Mouse (Mus musculus) heart, adult 2 months (tissue): Measurements from ENCODE around the gene Ptpn12. TPM values are rescaled to one million over a fixed set of nuclear protein-coding genes. Genes with fewer than 3 reads are reported as not detected.

ENCODE experiments used
- DNase-seq, 2 experiments: peaks; one replicate each; pipeline ENCODE4 v3.0.0; 2021
- H3K27ac ChIP-seq: fragments of 200-600 bp; 2 replicates; pipeline ENCODE4 v1.8.1; 2022
- H3K27me3 ChIP-seq: fragments of 200-500 bp; 2 replicates; pipeline ENCODE4 v1.6.1; 2012; ENCODE audit warnings: mild to moderate bottlenecking, low read length, inconsistent platforms, mixed read lengths; ENCODE audit not compliant: control insufficient read depth, insufficient read depth
- H3K36me3 ChIP-seq: fragments of 200-500 bp; 2 replicates; pipeline ENCODE4 v1.6.1; 2012; ENCODE audit warnings: low read length, inconsistent platforms; ENCODE audit not compliant: control insufficient read depth, insufficient read depth
- H3K4me1 ChIP-seq: fragments of 200-500 bp; 2 replicates; pipeline ENCODE4 v1.6.1; 2011; ENCODE audit warnings: low read length; ENCODE audit not compliant: control insufficient read depth, insufficient read depth
- H3K4me3 ChIP-seq: fragments of 200-600 bp; 2 replicates; pipeline ENCODE4 v1.8.1; 2022
- H3K79me2 ChIP-seq: fragments of 200-500 bp; replicated peaks from 2 replicates; pipeline ENCODE4 v1.6.1; 2012; ENCODE audit warnings: mild to moderate bottlenecking, inconsistent platforms, low read length, moderate library complexity, mixed read lengths; ENCODE audit not compliant: control insufficient read depth, insufficient read depth
- H3K9ac ChIP-seq: fragments of 200-500 bp; 2 replicates; pipeline ENCODE4 v1.6.1; 2012; ENCODE audit warnings: low read depth, mild to moderate bottlenecking, control low read depth, inconsistent platforms, low read length, mixed read lengths
- CTCF ChIP-seq: fragments of 200-600 bp; IDR thresholded peaks from 2 replicates; pipeline ENCODE4 v1.8.1; 2022; ENCODE audit warnings: antibody characterized with exemption, mild to moderate bottlenecking, moderate library complexity
- EP300 ChIP-seq: fragments of 200-500 bp; IDR thresholded peaks from 2 replicates; pipeline ENCODE4 v1.6.1; 2011; ENCODE audit warnings: low read depth, low read length, control low read depth; ENCODE audit not compliant: insufficient read depth
- POLR2A ChIP-seq: fragments of 200-500 bp; IDR thresholded peaks from 2 replicates; pipeline ENCODE4 v1.6.1; 2011; ENCODE audit warnings: mild to moderate bottlenecking, low read depth, low read length, control low read depth; ENCODE audit not compliant: insufficient read depth
- WGBS: fragments of 180-500 bp; shearing (Covaris S2); methylation state at CpG from one replicate; pipeline ENCODE4 v1.1.7; 2018; 5-methylcytosine and 5-hydroxymethylcytosine counted together
- intact Hi-C: fragments of 180-260 bp; cut with DNase I; formaldehyde crosslinking; loops from one replicate; pipeline ENCODE4 v1.15.1; 2025
- polyA plus RNA-seq: library from polyadenylated mRNA; depleted of rRNA; stranded (reverse); fragments of >200 nt; gene quantifications from 2 replicates; pipeline ENCODE4 v1.2.3, GENCODE M21; 2012
- total RNA-seq, 2 experiments: library from RNA; stranded (reverse); gene quantifications; 2 replicates each; pipeline ENCODE4 v1.2.3; 2021

Ptpn12 gene
- total and polyA plus RNA-seq, 3 experiments, result 24.8 to 29.0 (median 28.8) TPM

GRCm38 (mm10) chr5:20990062-20990809 lies 65.5 kb downstream of the Ptpn12 start:
- no peak for DNase-seq
- intact Hi-C loops, result no loop called here
- Histone ChIP-seq H3K27me3 (no peaks in the 10 kb centered on the region), H3K4me3 (no peak overlapping the region), H3K36me3 (peaks cover 3% of the 10 kb centered on the region), H3K27ac (no peak overlapping the region), H3K4me1 (no peaks in the 10 kb centered on the region), H3K9ac (no peak overlapping the region), H3K79me2 (no peaks in the 10 kb centered on the region)
- 93% methylated on average over 8 of the region's 8 CpGs for WGBS
- no peak for TF ChIP-seq EP300
- no peak for TF ChIP-seq CTCF
- TF ChIP-seq POLR2A, result no peak

GRCm38 (mm10) chr5:20986271-20986670 lies 69.4 kb downstream of the Ptpn12 start:
- Histone ChIP-seq H3K4me3 (no peak overlapping the region), H3K79me2 (no peaks in the 10 kb centered on the region), H3K27ac (no peak overlapping the region), H3K27me3 (no peaks in the 10 kb centered on the region), H3K36me3 (peaks cover 3% of the 10 kb centered on the region), H3K9ac (no peak overlapping the region), H3K4me1 (no peaks in the 10 kb centered on the region)
- DNase-seq, result no peak
- WGBS, result 96% methylated on average over 8 of the region's 8 CpGs
- intact Hi-C loops, result no loop called here
- TF ChIP-seq CTCF (no peak), POLR2A (no peak), EP300 (no peak)

- Histone ChIP-seq H3K27ac (no peak overlapping the region), H3K36me3 (no peaks in the 10 kb centered on the region; the same call in 1 of the 2 replicates), H3K4me1 (no peaks in the 10 kb centered on the region), H3K27me3 (no peaks in the 10 kb centered on the region), H3K9ac (no peak overlapping the region), H3K4me3 (no peak overlapping the region), H3K79me2 (no peaks in the 10 kb centered on the region)
- DNase-seq, result no peak
- TF ChIP-seq CTCF, result no peak
- TF ChIP-seq POLR2A, result no peak
- no peak for TF ChIP-seq EP300
- intact Hi-C loops, result no loop called here
Measured at GRCm38 (mm10) chr5:20983505-20983904, 72.2 kb downstream of the Ptpn12 start.

DNA sequence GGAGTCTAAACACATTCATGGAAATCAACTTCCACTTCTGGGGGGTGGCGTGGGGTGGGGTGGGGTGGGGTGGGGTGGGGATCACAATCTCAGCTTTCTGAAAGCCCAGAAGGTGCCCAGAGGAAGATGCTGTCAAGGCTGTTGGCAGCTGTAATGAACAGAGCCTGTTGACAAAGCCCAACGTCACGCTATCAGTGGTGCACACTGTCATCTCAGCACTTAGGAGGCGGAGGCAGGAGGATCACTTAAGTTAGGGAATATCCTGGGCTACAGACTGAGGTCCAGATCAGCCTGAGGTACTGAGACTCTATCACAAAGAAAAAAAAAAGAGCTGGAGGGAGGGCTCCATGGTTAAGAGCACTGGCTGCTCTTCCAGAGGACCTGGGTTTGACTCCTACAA lies 81.0 kb downstream of the Ptpn12 start:
- H3K36me3 ChIP-seq, result no peaks in the 10 kb centered on the region
- no peaks in the 10 kb centered on the region for H3K4me1 ChIP-seq
- 70% methylated on average over 4 of the region's 4 CpGs for WGBS
- H3K27ac ChIP-seq, result no peak overlapping the region
- intact Hi-C loops, result no loop called here
- no peaks in the 10 kb centered on the region for H3K27me3 ChIP-seq
- no peak for DNase-seq
- no peak overlapping the region for H3K4me3 ChIP-seq
- H3K9ac ChIP-seq, result no peak overlapping the region
- no peaks in the 10 kb centered on the region for H3K79me2 ChIP-seq
- TF ChIP-seq POLR2A (no peak), CTCF (no peak), EP300 (no peak)

DNA sequence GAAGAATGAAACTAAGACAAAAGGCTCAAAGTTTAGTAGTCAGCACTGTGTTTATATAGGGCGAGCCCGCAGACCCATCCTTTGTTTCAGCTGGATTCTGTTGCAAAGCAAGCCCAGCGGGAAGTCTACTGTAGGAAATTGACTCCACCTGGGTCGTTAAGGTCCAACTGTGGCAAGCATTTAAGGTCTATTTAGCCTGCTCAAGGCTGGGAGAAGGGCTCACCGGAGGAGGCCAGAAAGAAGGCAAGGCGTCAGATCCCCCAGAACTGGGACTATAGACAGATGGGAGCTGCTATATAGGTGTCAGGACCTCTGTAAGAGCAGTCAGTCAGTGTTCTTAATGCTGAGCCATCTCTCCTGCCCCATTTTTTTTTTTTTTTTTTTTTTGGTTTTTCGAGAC lies 81.7 kb downstream of the Ptpn12 start:
- no peak for DNase-seq
- 63% methylated on average over 6 of the region's 7 CpGs for WGBS
- Histone ChIP-seq H3K36me3 (no peaks in the 10 kb centered on the region), H3K4me3 (no peak overlapping the region), H3K27me3 (no peaks in the 10 kb centered on the region), H3K27ac (no peak overlapping the region), H3K9ac (no peak overlapping the region), H3K4me1 (no peaks in the 10 kb centered on the region), H3K79me2 (no peaks in the 10 kb centered on the region)
- intact Hi-C loops, result no loop called here
- no peak for TF ChIP-seq POLR2A

DNA sequence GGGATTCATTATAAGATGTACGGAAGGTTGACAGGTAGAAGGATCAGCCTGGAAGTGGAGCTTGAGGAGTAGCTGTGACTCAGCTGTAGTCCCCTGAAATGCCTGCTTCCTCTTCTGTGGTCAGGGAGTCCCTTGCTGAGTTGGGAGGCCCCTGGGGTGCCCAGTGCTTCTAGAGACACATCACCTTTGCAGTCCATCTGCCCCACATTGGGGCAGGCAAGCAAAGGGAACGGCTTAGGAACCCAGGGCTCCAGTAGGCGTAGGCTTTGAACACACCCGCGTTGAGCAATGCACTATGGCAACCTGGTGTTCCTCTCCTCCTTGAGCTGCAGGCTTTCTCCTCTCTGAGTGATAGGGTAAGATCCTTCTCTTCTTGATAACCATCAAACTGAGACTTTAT lies 82.6 kb downstream of the Ptpn12 start:
- no peak overlapping the region for H3K4me3 ChIP-seq
- H3K79me2 ChIP-seq, result no peaks in the 10 kb centered on the region
- H3K36me3 ChIP-seq, result no peaks in the 10 kb centered on the region
- WGBS, result 63% methylated on average over 5 of the region's 5 CpGs
- DNase-seq, result no peak
- peaks cover under 1% of the 10 kb centered on the region; the same call in 1 of the 2 replicates for H3K4me1 ChIP-seq
- no peak for TF ChIP-seq CTCF
- TF ChIP-seq EP300, result no peak
- TF ChIP-seq POLR2A, result no peak
- no peak overlapping the region for H3K9ac ChIP-seq
- intact Hi-C loops, result no loop called here
- H3K27ac ChIP-seq, result no peak overlapping the region
- no peaks in the 10 kb centered on the region for H3K27me3 ChIP-seq
